In genomic region chr10:99053111-99053510, GRCm38 (mm10) we compare ENCODE assay signal across 19 mouse cellular contexts. TPM values are rescaled to one million over a fixed set of nuclear protein-coding genes. Genes with fewer than 3 reads are reported as not detected.
DNase-seq lines count a peak whose midpoint lies in the region; ATAC-seq lines count a peak whose summit lies in the region.
"Had no signal": no experiment of that assay in that cellular context is flagged by ENCODE, and none has a peak within 500 bp of the region (broad histone marks: within the 10 kb centered on the region; RNA-seq: fewer than 3 reads in every experiment).

No protein-coding gene starts in this region.

- H3K4me1 ChIP-seq in heart, embryonic 10.5 days, result no peaks in the 10 kb centered on the region
- no peaks in the 10 kb centered on the region for H3K4me1 ChIP-seq in midbrain, embryonic 11.5 days (ENCODE audit: control insufficient read depth, insufficient read depth, low read length)
- no peaks in the 10 kb centered on the region for H3K4me1 ChIP-seq in midbrain, embryonic 14.5 days (ENCODE audit: control insufficient read depth, insufficient read depth, low read length)

- H3K4me3 ChIP-seq in heart, embryonic 10.5 days, result no peak overlapping the region
- H3K4me3 ChIP-seq in midbrain, embryonic 11.5 days (ENCODE audit: low read depth, low read length), result no peak overlapping the region
- no peak overlapping the region for H3K4me3 ChIP-seq in midbrain, embryonic 14.5 days (replicated peaks; ENCODE audit: low read depth, low read length)

- H3K9me3 ChIP-seq in heart, embryonic 10.5 days, result no peaks in the 10 kb centered on the region
- H3K9me3 ChIP-seq in midbrain, embryonic 11.5 days (ENCODE audit: control insufficient read depth, low read length), result no peaks in the 10 kb centered on the region
- no peaks in the 10 kb centered on the region for H3K9me3 ChIP-seq in midbrain, embryonic 14.5 days (ENCODE audit: control insufficient read depth, low read length)
- H3K9me3 ChIP-seq: G1E had no signal

- no peak overlapping the region for H3K4me2 ChIP-seq in midbrain, embryonic 11.5 days
- no peak overlapping the region for H3K4me2 ChIP-seq in midbrain, embryonic 14.5 days (ENCODE audit: low read length)

- no peak overlapping the region for H3K27ac ChIP-seq in heart, embryonic 10.5 days
- no peak overlapping the region for H3K27ac ChIP-seq in midbrain, embryonic 11.5 days (ENCODE audit: low read depth, low read length)
- H3K27ac ChIP-seq in midbrain, embryonic 14.5 days (replicated peaks; ENCODE audit: low read depth, low read length), result no peak overlapping the region

- ATAC-seq in midbrain, embryonic 11.5 days (ENCODE audit: low FRiP score), result no peak
- ATAC-seq in midbrain, embryonic 14.5 days (ENCODE audit: low FRiP score, low TSS enrichment), result no peak
- ATAC-seq: activated CD4-positive, CD25-positive, alpha-beta regulatory T cell, adult 4 months; CD4-positive, CD25-positive, alpha-beta regulatory T cell, adult 4 months; Patski had no signal

- no peak overlapping the region for H3K9ac ChIP-seq in midbrain, embryonic 11.5 days (ENCODE audit: low read length)
- no peak overlapping the region for H3K9ac ChIP-seq in midbrain, embryonic 14.5 days (replicated peaks; ENCODE audit: low read length)

- DNase-seq in heart, adult 11 months, result peak; percentile 55
- DNase-seq in heart, embryonic 10.5 days (ENCODE audit: low spot score), result no peak
- DNase-seq in midbrain, embryonic 11.5 days (ENCODE audit: low spot score, missing footprints), result peak; percentile 51
- DNase-seq in midbrain, embryonic 14.5 days, result no peak
- DNase-seq: adrenal gland, adult 2 months; adrenal gland, adult 8-10 months; adrenal gland, postnatal 10 days; adrenal gland, postnatal 14 days; adrenal gland, postnatal 25 days; adrenal gland, postnatal 36 days; B cell, adult 2 months; cerebellum, adult 11 months; cerebellum, adult 11-12 months; cerebellum, adult 18-20 months had no signal

- H3K36me3 ChIP-seq in heart, embryonic 10.5 days, result no peaks in the 10 kb centered on the region
- H3K36me3 ChIP-seq in midbrain, embryonic 11.5 days (ENCODE audit: control insufficient read depth, insufficient read depth, low read length), result no peaks in the 10 kb centered on the region
- no peaks in the 10 kb centered on the region for H3K36me3 ChIP-seq in midbrain, embryonic 14.5 days (ENCODE audit: control insufficient read depth, insufficient read depth, low read length)
- H3K36me3 ChIP-seq: G1E had no signal

- H3K27me3 ChIP-seq in heart, embryonic 10.5 days (ENCODE audit: insufficient read depth, poor library complexity, severe bottlenecking), result no peaks in the 10 kb centered on the region
- no peaks in the 10 kb centered on the region for H3K27me3 ChIP-seq in midbrain, embryonic 11.5 days (ENCODE audit: control insufficient read depth, insufficient read depth, low read length)
- no peaks in the 10 kb centered on the region for H3K27me3 ChIP-seq in midbrain, embryonic 14.5 days (ENCODE audit: control insufficient read depth, insufficient read depth, low read length)
- H3K27me3 ChIP-seq: CH12.LX, Patski had no signal

RNA-seq across cellular contexts. Expression of gene Poc1b, which starts 53.7 kb away (rescaled TPM):
- 12.0 and 16.2 TPM in 2 replicates for polyA plus RNA-seq in heart, embryonic 10.5 days (2016; fragmentation: Nextera tagmentation; extraction: Ambion mirVana)
- polyA plus RNA-seq in midbrain, embryonic 11.5 days (2014; fragmentation: Nextera tagmentation; extraction: Ambion mirVana), result 37.2 and 38.6 TPM in 2 replicates
- 10.0 and 14.9 TPM in 2 replicates for polyA plus RNA-seq in midbrain, embryonic 14.5 days (2014; fragmentation: Nextera tagmentation; extraction: Ambion mirVana)

RNA-seq across cellular contexts. Expression of gene Galnt4, which starts 54.8 kb away (rescaled TPM):
- polyA plus RNA-seq in heart, embryonic 10.5 days (2016; fragmentation: Nextera tagmentation; extraction: Ambion mirVana), result 6.6 TPM in 2 replicates
- polyA plus RNA-seq in midbrain, embryonic 11.5 days (2014; fragmentation: Nextera tagmentation; extraction: Ambion mirVana), result 3.3 and 4.3 TPM in 2 replicates
- 2.3 and 3.7 TPM in 2 replicates for polyA plus RNA-seq in midbrain, embryonic 14.5 days (2014; fragmentation: Nextera tagmentation; extraction: Ambion mirVana)

Comparison
In these comparisons a context has a peak if more than half of its experiments do, and no peak if none do; other contexts are left out.
1. DNase-seq: peak in heart, adult 11 months (single experiment) and midbrain, embryonic 11.5 days (single experiment); none in heart, embryonic 10.5 days (single experiment) and midbrain, embryonic 14.5 days (single experiment).